Mouse (Mus musculus) cerebellum, adult 2 months (tissue): ENCODE measurements around the gene Gm47996.

Source experiments
- CTCF ChIP-seq: fragments of 200-500 bp; IDR thresholded peaks from 2 replicates; pipeline ENCODE4 v1.5.1; 2011; ENCODE audit warnings: low read depth, mild to moderate bottlenecking, control low read depth, low read length, moderate library complexity, borderline replicate concordance; ENCODE audit not compliant: insufficient read depth
- POLR2A ChIP-seq: fragments of 200-500 bp; IDR thresholded peaks from 2 replicates; pipeline ENCODE4 v1.6.1; 2011; ENCODE audit warnings: low read length, control low read depth, borderline replicate concordance; ENCODE audit not compliant: insufficient read depth

DNA sequence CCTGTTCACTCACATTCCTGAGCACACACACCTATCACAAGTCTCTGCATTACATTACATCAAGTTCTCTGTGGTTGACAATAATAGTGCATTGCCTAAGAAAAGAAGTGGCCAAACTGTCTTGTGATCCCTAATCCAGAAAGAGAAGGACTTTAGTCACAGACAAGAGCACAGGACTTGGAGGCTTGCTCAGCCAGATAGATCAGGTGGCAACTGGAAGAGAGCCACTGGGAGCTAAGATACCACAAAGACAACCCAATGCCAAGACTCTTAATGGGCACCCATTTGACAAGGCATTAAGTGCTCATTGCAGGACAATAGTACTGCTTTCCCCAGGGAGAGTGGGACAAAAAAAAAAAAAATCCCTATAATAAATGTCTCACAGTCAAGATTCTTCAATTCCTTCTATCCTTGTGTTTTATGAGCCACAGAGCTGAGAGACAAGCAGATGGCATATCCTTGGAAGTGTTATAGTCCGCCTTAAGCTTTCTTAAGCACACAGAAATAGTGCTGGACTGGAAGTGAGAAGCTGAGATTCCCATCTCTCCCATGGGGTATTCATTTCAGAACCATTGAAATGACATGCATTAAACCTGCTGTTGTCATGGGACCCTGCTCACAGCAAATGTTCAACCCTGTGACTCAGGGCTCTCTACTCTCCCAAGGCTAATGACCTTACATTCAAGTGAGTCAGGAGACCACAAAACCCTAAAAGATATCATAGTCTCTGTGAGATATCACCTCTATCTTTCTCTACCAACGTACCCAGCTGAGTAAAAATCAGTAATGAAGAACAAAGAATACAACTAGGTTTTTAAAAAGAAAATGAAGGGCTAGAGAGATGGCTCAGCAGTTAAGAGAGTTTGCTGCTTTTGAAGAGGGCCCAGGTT lies 38.1 kb upstream of the Gm47996 start:
- TF ChIP-seq CTCF, result no peak
- no peak for TF ChIP-seq POLR2A
